Mouse (Mus musculus) kidney, embryonic 14.5 days (tissue): ENCODE data around the gene Dda1. TPM values are rescaled to one million over a fixed set of nuclear protein-coding genes. Genes with fewer than 3 reads are reported as not detected.

Experiments used
- ATAC-seq: fragments of 200-750 bp; cut with Nextera tagmentation; 2 replicates; pipeline ENCODE4 v1.8.0; 2017; ENCODE audit warnings: moderate number of reproducible peaks, mild to moderate bottlenecking, moderate TSS enrichment, moderate library complexity; ENCODE audit not compliant: low FRiP score, low TSS enrichment
- H3K27ac ChIP-seq: fragments of 300-500 bp; sonication (generic); 2 replicates; pipeline ENCODE4 v1.5.1; 2014; ENCODE audit warnings: low read depth, mild to moderate bottlenecking, low read length, moderate library complexity, mixed read lengths
- H3K27me3 ChIP-seq: fragments of 300-500 bp; sonication (generic); 2 replicates; pipeline ENCODE4 v1.6.1; 2014; ENCODE audit warnings: mild to moderate bottlenecking, low read length; ENCODE audit not compliant: control insufficient read depth, insufficient read depth
- H3K36me3 ChIP-seq: fragments of 300-500 bp; sonication (generic); 2 replicates; pipeline ENCODE4 v1.6.1; 2014; ENCODE audit warnings: low read length, mixed read lengths; ENCODE audit not compliant: control insufficient read depth, insufficient read depth
- H3K4me1 ChIP-seq: fragments of 300-500 bp; sonication (generic); 2 replicates; pipeline ENCODE4 v1.6.1; 2014; ENCODE audit warnings: low read length, mixed read lengths; ENCODE audit not compliant: control insufficient read depth, insufficient read depth
- H3K4me2 ChIP-seq: fragments of 300-500 bp; sonication (generic); replicated peaks from 2 replicates; pipeline ENCODE4 v1.6.1; 2014; ENCODE audit warnings: low read depth, mild to moderate bottlenecking, low read length
- H3K4me3 ChIP-seq: fragments of 300-500 bp; sonication (generic); 2 replicates; pipeline ENCODE4 v1.5.1; 2014; ENCODE audit warnings: mild to moderate bottlenecking, low read length
- H3K9ac ChIP-seq: fragments of 300-500 bp; sonication (generic); 2 replicates; pipeline ENCODE4 v1.6.1; 2014; ENCODE audit warnings: low read depth, mild to moderate bottlenecking, low read length, moderate library complexity
- H3K9me3 ChIP-seq: fragments of 300-500 bp; sonication (generic); 2 replicates; pipeline ENCODE4 v1.6.1; 2016; ENCODE audit warnings: low read length; ENCODE audit not compliant: control insufficient read depth
- WGBS: fragments of 180-500 bp; shearing (Covaris S2); extraction: QIAGEN DNeasy Blood & Tissue Kit; methylation state at CpG from one replicate; pipeline ENCODE4 v1.1.7; 2014; 5-methylcytosine and 5-hydroxymethylcytosine counted together
- polyA plus RNA-seq: library from polyadenylated mRNA; unstranded; fragments of >200 nt; fragmentation: Nextera tagmentation; extraction: Ambion mirVana; gene quantifications from 2 replicates; pipeline ENCODE4 v1.2.1, GENCODE M21; 2014

Gene Dda1
- polyA plus RNA-seq, 1 experiment from 2014 or later = 113 TPM

DNA sequence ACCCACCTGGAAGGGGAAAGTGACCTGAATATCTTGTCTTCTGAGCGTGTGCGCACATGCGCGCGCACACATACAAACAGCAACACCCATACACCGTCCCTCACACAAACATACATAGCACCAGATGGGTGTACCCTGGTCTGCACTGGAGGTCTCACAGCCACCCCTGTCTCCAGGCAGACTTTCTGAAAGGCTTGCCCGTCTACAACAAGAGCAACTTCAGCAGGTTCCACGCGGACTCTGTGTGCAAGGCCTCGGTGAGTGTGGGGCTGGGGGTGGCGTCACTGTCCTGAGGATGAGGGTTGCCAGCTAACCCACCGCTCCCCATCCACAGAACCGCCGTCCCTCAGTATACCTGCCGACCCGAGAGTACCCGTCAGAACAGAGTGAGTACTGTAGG, 2.9 kb downstream of the Dda1 start:
- H3K4me1 ChIP-seq = peaks cover 4% of the 10 kb centered on the region; the same call in 1 of the 2 replicates
- no peaks in the 10 kb centered on the region for H3K9me3 ChIP-seq
- no peak overlapping the region for H3K4me2 ChIP-seq
- H3K9ac ChIP-seq = no peak overlapping the region
- no peak overlapping the region for H3K4me3 ChIP-seq
- ATAC-seq = no peak
- peaks cover 47% of the 10 kb centered on the region for H3K36me3 ChIP-seq
- no peaks in the 10 kb centered on the region for H3K27me3 ChIP-seq
- 97% methylated on average over 17 of the region's 17 CpGs for WGBS
- no peak overlapping the region for H3K27ac ChIP-seq

DNA sequence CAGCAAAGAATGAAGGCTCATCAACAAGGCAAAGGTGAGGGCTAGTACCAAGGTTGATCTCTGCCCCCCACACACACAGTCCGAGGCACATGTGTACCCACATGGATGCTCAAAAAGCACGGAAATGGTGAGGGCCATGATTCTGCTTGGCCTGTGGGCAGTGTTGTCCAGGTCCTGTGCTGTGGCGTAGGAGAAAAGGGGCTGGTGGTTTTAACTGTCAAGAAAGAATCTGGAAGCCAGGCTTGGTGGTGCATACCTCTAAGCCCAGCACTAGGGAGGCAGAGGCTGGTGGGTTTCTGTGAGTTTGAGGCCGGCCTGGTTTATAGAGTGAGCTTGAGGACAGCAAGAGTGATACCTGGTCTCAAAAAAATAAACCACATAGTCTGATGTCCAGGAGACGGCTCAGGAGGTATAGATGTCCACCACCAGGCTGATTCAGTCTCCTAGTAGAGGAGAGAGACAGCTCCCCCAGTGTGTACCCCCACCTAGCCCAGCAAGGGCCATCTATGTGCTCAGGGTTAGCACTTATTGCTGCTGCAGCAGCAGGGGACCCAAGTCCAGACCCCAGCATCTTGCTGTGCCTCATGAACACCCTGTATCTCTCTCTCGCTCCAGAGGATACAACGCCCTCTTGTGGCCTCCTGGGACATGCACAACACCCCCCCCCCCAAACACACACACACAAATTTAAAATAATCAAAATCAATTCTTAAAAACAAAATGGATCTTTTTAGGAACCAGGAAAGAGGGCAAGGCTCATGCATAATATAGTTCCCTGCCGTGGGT, 3.8 kb downstream of the Dda1 start:
- H3K4me1 ChIP-seq = peaks cover 11% of the 10 kb centered on the region; the same call in 1 of the 2 replicates
- no peak overlapping the region for H3K4me2 ChIP-seq
- WGBS = 90% methylated on average over 8 of the region's 8 CpGs
- no peak for ATAC-seq
- H3K36me3 ChIP-seq = peaks cover 47% of the 10 kb centered on the region
- no peak overlapping the region for H3K4me3 ChIP-seq
- no peak overlapping the region for H3K9ac ChIP-seq
- H3K9me3 ChIP-seq = no peaks in the 10 kb centered on the region
- no peaks in the 10 kb centered on the region for H3K27me3 ChIP-seq
- no peak overlapping the region for H3K27ac ChIP-seq

DNA sequence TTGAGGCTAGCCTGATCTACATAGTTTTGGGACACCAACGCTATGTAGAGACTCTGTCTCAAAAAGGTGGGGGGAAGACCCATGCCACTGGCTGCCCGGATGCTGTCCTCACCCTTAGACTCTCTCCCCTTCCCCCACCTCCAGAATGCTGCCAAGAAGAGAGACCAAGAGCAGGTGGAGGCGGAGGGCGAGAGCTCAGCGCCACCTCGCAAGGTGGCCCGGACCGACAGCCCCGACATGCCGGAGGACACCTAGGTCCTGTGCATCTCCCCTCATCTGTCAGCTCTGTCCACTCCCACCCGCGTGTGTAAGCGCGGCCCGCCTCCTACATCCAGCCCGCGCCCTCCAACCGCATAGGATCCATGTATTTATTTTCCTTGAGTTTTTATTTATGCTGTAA, 5.3 kb downstream of the Dda1 start:
- Histone ChIP-seq H3K27me3 (no peaks in the 10 kb centered on the region), H3K4me2 (no peak overlapping the region), H3K4me1 (peaks cover 11% of the 10 kb centered on the region; the same call in 1 of the 2 replicates), H3K36me3 (peaks cover 47% of the 10 kb centered on the region), H3K27ac (no peak overlapping the region), H3K9me3 (no peaks in the 10 kb centered on the region), H3K4me3 (no peak overlapping the region), H3K9ac (no peak overlapping the region)
- 94% methylated on average over 18 of the region's 18 CpGs for WGBS
- ATAC-seq = no peak

DNA sequence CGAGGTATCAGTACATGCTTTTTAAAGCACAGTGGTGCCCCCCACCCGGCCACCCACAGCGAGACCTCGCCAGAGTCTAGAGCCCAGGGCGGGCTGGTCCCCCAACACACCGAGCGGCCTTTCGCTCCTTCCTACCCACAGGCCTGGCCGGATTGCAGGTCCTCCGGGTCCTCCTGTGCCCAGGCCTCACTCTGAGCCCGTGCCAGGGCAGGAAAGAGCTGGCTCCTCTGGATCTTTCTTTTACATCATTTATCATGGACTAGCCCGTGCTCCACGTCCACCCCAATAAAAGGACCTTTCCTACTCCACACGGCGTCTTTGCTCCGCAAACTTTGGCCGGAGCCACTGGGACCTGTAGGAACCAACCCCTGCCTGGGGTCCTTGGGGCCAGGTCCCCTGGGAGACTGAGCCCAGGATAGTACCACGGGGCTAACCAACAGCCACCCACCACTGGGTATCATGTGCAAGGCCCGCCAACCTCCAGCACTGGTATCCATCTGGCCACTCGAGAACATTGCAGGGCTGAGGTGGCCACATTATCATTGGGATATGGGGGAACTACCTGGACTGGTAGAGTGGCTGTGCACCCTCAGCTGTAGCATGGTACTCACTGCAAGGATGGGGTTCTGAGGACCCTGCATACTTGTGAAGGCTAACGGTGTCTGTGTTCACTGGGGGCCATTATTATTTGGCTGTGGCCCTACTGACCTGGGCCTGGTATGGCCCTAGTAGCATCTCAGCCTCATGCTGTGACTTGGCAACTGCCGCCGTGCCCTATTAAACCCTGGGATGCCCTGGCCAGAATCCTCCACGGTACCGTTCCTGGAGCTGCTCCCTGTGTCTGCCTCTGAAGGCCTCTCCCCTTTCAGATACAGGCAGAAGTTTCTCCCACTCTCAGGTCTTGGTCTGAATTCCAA, 6.0 kb downstream of the Dda1 start:
- H3K4me3 ChIP-seq = no peak overlapping the region
- H3K27me3 ChIP-seq = no peaks in the 10 kb centered on the region
- no peak overlapping the region for H3K9ac ChIP-seq
- 88% methylated on average over 25 of the region's 25 CpGs for WGBS
- H3K9me3 ChIP-seq = no peaks in the 10 kb centered on the region
- H3K27ac ChIP-seq = 0 out of 2 replicates have a peak overlapping the region, but pooled peaks have one; percentile 68
- peaks cover 47% of the 10 kb centered on the region for H3K36me3 ChIP-seq
- no peak overlapping the region for H3K4me2 ChIP-seq
- no peak for ATAC-seq
- peaks cover 11% of the 10 kb centered on the region; the same call in 1 of the 2 replicates for H3K4me1 ChIP-seq

DNA sequence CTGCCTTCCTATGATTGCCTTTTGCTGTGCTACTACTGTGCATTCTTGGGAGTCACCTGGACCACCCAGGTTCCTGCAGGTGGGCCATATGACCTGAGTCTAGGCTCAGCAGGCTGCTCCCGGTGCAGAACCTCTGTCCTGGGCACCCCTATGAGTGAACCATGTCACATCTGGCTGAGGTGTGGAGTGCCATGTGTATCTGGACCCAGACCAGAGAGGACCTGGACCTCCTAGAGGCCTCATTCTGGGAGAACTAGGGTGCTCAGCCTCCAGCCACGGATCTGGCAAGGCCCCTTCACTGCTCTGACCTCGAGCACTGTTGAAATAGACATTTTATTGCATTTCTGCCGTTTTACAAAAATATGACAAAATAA, 6.7 kb downstream of the Dda1 start:
- 25% methylated on average over 4 of the region's 4 CpGs for WGBS
- Histone ChIP-seq H3K4me3 (peak overlapping the region; percentile 53), H3K4me2 (peak overlapping the region; percentile 89), H3K9me3 (no peaks in the 10 kb centered on the region), H3K9ac (peak overlapping the region; percentile 72; the same call in 1 of the 2 replicates), H3K27ac (peak overlapping the region; percentile 68), H3K27me3 (no peaks in the 10 kb centered on the region), H3K4me1 (peaks cover 11% of the 10 kb centered on the region), H3K36me3 (peaks cover 46% of the 10 kb centered on the region)
- no peak; the same call in 1 of the 2 replicates for ATAC-seq

DNA sequence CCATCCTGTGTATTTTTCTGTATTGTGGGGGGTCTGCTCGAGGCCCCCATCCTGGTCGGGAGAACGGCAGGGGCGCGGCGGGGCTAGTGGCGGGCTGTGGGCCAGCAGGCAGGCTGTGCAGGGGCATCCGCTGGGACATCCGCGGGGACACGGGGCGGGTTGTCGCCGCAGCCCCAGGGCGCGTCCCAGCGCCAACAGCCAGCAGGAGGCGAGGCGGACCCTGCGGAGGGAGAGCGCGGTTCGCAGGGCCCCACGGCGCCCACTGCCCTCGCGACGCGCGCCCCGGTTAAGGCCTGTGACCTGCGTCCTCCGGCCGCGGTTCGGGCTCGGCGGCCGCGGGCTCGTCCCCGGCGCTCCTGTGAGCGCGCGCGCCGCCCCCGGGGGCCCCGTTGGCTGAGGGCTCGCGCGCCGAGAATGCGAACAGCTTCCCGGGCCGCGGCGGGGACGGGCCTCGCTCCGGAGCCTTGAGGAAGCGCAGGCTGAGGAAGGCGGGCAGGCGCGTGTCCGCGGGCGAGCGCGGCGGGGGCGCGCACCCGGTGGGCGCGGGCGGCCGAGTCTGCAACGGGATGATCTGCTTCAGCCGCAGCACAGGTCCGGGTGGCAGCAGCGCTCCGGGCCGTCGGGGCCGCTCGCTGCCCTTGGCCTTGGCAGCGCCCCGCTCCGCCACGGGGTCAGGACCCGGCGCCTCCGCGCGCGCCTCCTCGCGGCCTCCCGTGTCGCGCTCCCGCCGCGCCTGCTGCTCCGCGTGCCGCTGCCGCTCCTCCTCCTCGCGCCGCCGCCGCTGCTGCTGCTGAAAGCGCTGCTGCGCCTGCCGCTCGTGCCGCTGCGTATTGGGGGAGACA, 7.3 kb downstream of the Dda1 start:
- peaks cover 40% of the 10 kb centered on the region for H3K36me3 ChIP-seq
- peak; percentile 75 for ATAC-seq
- H3K27ac ChIP-seq = peak overlapping the region; percentile 68
- H3K4me2 ChIP-seq = peak overlapping the region; percentile 89
- no peaks in the 10 kb centered on the region for H3K27me3 ChIP-seq
- 1% methylated on average over 54 of the region's 121 CpGs for WGBS
- H3K9ac ChIP-seq = peak overlapping the region; percentile 72
- no peaks in the 10 kb centered on the region for H3K9me3 ChIP-seq
- peak overlapping the region; percentile 53 for H3K4me3 ChIP-seq
- peaks cover 14% of the 10 kb centered on the region for H3K4me1 ChIP-seq

DNA sequence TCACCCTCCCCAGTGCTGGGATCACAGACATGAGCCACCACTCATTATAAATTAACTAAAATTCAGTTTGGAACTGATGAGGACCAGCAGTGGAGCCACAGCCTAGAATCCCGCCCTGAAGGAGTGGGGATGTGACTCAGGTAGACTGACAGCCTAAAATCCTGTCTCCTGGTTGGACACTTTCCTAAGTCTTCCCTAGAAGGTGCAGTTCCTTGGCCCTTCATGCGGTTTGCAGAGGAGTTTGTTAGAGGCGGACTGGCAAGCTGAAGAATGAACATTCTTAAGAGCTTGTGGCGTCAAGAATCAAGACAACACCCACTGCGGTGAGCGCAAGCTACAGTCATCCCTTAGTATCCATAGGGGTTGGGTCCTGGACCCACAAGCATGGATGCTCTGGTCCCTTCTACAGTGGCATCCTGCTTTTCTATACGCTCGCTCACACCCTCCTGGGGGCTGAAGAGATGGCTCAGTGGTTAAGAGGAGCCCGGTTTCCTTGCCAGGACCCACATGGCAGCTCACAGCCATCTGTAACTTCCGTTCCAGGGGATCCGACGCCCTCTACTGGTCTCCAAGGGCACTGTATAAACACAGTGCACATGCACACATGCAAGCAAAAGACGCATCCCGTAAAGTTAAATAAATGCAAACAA, 8.3 kb downstream of the Dda1 start:
- peaks cover 14% of the 10 kb centered on the region for H3K4me1 ChIP-seq
- H3K9ac ChIP-seq = peak overlapping the region; percentile 72
- peak overlapping the region; percentile 89 for H3K4me2 ChIP-seq
- no peak overlapping the region for H3K27ac ChIP-seq
- peak overlapping the region; percentile 53 for H3K4me3 ChIP-seq
- ATAC-seq = no peak
- no peaks in the 10 kb centered on the region for H3K27me3 ChIP-seq
- WGBS = 48% methylated on average over 14 of the region's 14 CpGs
- H3K36me3 ChIP-seq = peaks cover 35% of the 10 kb centered on the region
- H3K9me3 ChIP-seq = no peaks in the 10 kb centered on the region

DNA sequence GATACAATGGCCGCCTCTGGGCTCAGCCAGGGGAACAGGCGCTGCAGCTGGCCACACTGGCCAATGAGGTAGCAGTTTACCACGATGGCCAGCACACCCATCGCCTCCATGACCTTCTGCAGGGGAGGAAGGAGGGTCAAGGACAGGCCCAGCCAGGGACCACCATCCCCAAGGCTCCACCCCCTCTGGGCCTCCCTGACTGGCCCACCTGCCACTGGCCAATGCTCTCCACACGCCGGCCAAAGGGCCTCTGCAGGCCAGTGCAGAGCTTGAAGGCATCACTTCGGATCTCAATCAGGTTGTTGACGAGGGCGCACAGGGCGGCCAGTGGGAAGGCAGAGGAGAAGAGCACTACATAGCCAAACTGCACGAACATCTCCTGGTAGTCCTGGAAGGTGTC, 9.9 kb downstream of the Dda1 start:
- Histone ChIP-seq H3K9ac (no peak overlapping the region), H3K4me2 (no peak overlapping the region), H3K9me3 (no peaks in the 10 kb centered on the region), H3K27ac (no peak overlapping the region), H3K36me3 (peaks cover 22% of the 10 kb centered on the region), H3K4me1 (peaks cover 14% of the 10 kb centered on the region), H3K4me3 (no peak overlapping the region), H3K27me3 (no peaks in the 10 kb centered on the region)
- WGBS = 94% methylated on average over 11 of the region's 11 CpGs
- ATAC-seq = no peak
